Mouse (Mus musculus) ES-Bruce4 (cell line): Measurements from ENCODE around the gene Caln1. TPM values are rescaled to one million over a fixed set of nuclear protein-coding genes. Genes with fewer than 3 reads are reported as not detected.

ENCODE experiments used
- H3K27ac ChIP-seq: 2 replicates; pipeline ENCODE4 v1.5.1; 2012; ENCODE audit warnings: low read length, inconsistent platforms; ENCODE audit not compliant: insufficient read depth
- H3K27me3 ChIP-seq: 2 replicates; pipeline ENCODE4 v1.6.1; 2012; ENCODE audit warnings: mild to moderate bottlenecking, low read length, inconsistent platforms; ENCODE audit not compliant: control insufficient read depth, poor library complexity, insufficient read depth, severe bottlenecking
- H3K36me3 ChIP-seq: 2 replicates; pipeline ENCODE4 v1.6.1; 2012; ENCODE audit warnings: inconsistent platforms, mild to moderate bottlenecking, low read length, moderate library complexity; ENCODE audit not compliant: control insufficient read depth, poor library complexity, insufficient read depth, severe bottlenecking
- H3K4me1 ChIP-seq: one replicate; pipeline ENCODE4 v1.8.1; 2011; ENCODE audit warnings: low read length; ENCODE audit not compliant: control insufficient read depth, insufficient read depth
- H3K4me3 ChIP-seq: 2 replicates; pipeline ENCODE4 v1.5.1; 2011; ENCODE audit warnings: low read depth, mild to moderate bottlenecking, low read length
- H3K9ac ChIP-seq: 2 replicates; pipeline ENCODE4 v1.6.1; 2012; ENCODE audit warnings: low read depth, mild to moderate bottlenecking, inconsistent platforms; ENCODE audit not compliant: poor library complexity, severe bottlenecking
- H3K9me3 ChIP-seq: replicated peaks from 2 replicates; pipeline ENCODE4 v1.6.1; 2012; ENCODE audit warnings: mild to moderate bottlenecking, low read length, inconsistent platforms; ENCODE audit not compliant: control insufficient read depth, poor library complexity, insufficient read depth, severe bottlenecking
- CTCF ChIP-seq: IDR thresholded peaks from one replicate; pipeline ENCODE4 v1.8.1; 2011; ENCODE audit warnings: low read depth, low read length
- EP300 ChIP-seq: IDR thresholded peaks from 2 replicates; pipeline ENCODE4 v1.6.1; 2011; ENCODE audit warnings: low read depth, low read length; ENCODE audit not compliant: insufficient read depth
- POLR2A ChIP-seq: IDR thresholded peaks from one replicate; pipeline ENCODE4 v1.8.1; 2011; ENCODE audit warnings: low read length; ENCODE audit not compliant: insufficient read depth
- polyA plus RNA-seq: library from polyadenylated mRNA; stranded (reverse); fragments of >200 nt; gene quantifications from 2 replicates; pipeline ENCODE4 v1.2.4, GENCODE M21; 2011; ENCODE audit warnings: low read depth; ENCODE audit not compliant: missing spikeins, insufficient read depth, insufficient read length

Gene Caln1
- polyA plus RNA-seq, 1 experiment: 0.28 TPM

- Histone ChIP-seq H3K4me1 (no peaks in the 10 kb centered on the region), H3K9me3 (no peaks in the 10 kb centered on the region), H3K9ac (no peak overlapping the region)
These were observed 319.3 kb downstream of the Caln1 start for GRCm38 (mm10) chr5:130688385-130689138.

GRCm38 (mm10) chr5:130691349-130691748 is 322.1 kb downstream of the Caln1 start:
- H3K27ac ChIP-seq: no peak overlapping the region
- no peaks in the 10 kb centered on the region for H3K27me3 ChIP-seq
- TF ChIP-seq EP300 (no peak), POLR2A (no peak), CTCF (no peak)

More at GRCm38 (mm10) chr5:130688385-130689138, 319.3 kb downstream of the Caln1 start:
- Histone ChIP-seq H3K36me3 (no peaks in the 10 kb centered on the region), H3K4me3 (no peak overlapping the region), H3K27me3 (no peaks in the 10 kb centered on the region), H3K27ac (no peak overlapping the region)
- TF ChIP-seq CTCF: no peak
- no peak for TF ChIP-seq POLR2A
- no peak for TF ChIP-seq EP300

GRCm38 (mm10) chr5:130699476-130699875 is 330.2 kb downstream of the Caln1 start:
- Histone ChIP-seq H3K27me3 (no peaks in the 10 kb centered on the region), H3K9ac (no peak overlapping the region), H3K4me1 (no peaks in the 10 kb centered on the region), H3K4me3 (no peak overlapping the region), H3K9me3 (no peaks in the 10 kb centered on the region), H3K27ac (no peak overlapping the region), H3K36me3 (no peaks in the 10 kb centered on the region)
- no peak for TF ChIP-seq EP300
- no peak for TF ChIP-seq CTCF
- TF ChIP-seq POLR2A: no peak

More at GRCm38 (mm10) chr5:130691349-130691748, 322.1 kb downstream of the Caln1 start:
- Histone ChIP-seq H3K9me3 (no peaks in the 10 kb centered on the region; the same call in 1 of the 2 replicates), H3K36me3 (no peaks in the 10 kb centered on the region), H3K4me1 (no peaks in the 10 kb centered on the region), H3K9ac (no peak overlapping the region), H3K4me3 (no peak overlapping the region)

GRCm38 (mm10) chr5:130701777-130702176 is 332.5 kb downstream of the Caln1 start:
- TF ChIP-seq POLR2A (no peak), CTCF (no peak), EP300 (no peak)
- Histone ChIP-seq H3K27me3 (no peaks in the 10 kb centered on the region), H3K9me3 (no peaks in the 10 kb centered on the region), H3K27ac (no peak overlapping the region), H3K4me1 (no peaks in the 10 kb centered on the region), H3K9ac (no peak overlapping the region), H3K36me3 (no peaks in the 10 kb centered on the region), H3K4me3 (no peak overlapping the region)

- no peak overlapping the region for H3K4me3 ChIP-seq
- TF ChIP-seq EP300 (no peak), POLR2A (no peak), CTCF (no peak)
These were observed 333.1 kb downstream of the Caln1 start for GRCm38 (mm10) chr5:130702361-130702760.

GRCm38 (mm10) chr5:130704866-130705265 is 335.6 kb downstream of the Caln1 start:
- Histone ChIP-seq H3K9ac (no peak overlapping the region), H3K36me3 (no peaks in the 10 kb centered on the region), H3K27ac (no peak overlapping the region), H3K4me3 (no peak overlapping the region), H3K9me3 (no peaks in the 10 kb centered on the region), H3K27me3 (no peaks in the 10 kb centered on the region), H3K4me1 (no peaks in the 10 kb centered on the region)
- TF ChIP-seq CTCF: no peak
- TF ChIP-seq EP300: no peak

More at GRCm38 (mm10) chr5:130702361-130702760, 333.1 kb downstream of the Caln1 start:
- H3K9ac ChIP-seq: no peak overlapping the region
- no peak overlapping the region for H3K27ac ChIP-seq
- H3K4me1 ChIP-seq: no peaks in the 10 kb centered on the region
- H3K9me3 ChIP-seq: no peaks in the 10 kb centered on the region
- H3K27me3 ChIP-seq: no peaks in the 10 kb centered on the region
- no peaks in the 10 kb centered on the region for H3K36me3 ChIP-seq
